Mouse (Mus musculus): ENCODE results near the gene Kif21b. TPM values are rescaled to one million over a fixed set of nuclear protein-coding genes. Genes with fewer than 3 reads are reported as not detected.

The Kif21b gene
- total and polyA plus RNA-seq, 2 experiments from 2014 or later, result 26.8 to 144 TPM

- no peaks in the 10 kb centered on the region for H3K4me1 ChIP-seq (ENCODE audit: insufficient read depth, low read length)
- no peak overlapping the region for H3K9ac ChIP-seq (replicated peaks; ENCODE audit: low read length)
- H3K9me3 ChIP-seq (ENCODE audit: low read length), result no peaks in the 10 kb centered on the region
- no peak for DNase-seq (ENCODE audit: low spot score)
- no peak overlapping the region for H3K4me3 ChIP-seq (ENCODE audit: low read length)
- H3K36me3 ChIP-seq (ENCODE audit: insufficient read depth, low read length), result peaks cover 88% of the 10 kb centered on the region
- no peak for ATAC-seq
- WGBS, result 91% methylated on average over 7 of the region's 7 CpGs
- no peak for TF ChIP-seq CTCF (IDR thresholded peaks at IDR 0.05; ENCODE audit: low read depth)
- no peak overlapping the region for H3K4me2 ChIP-seq (ENCODE audit: low read depth, low read length)
- H3K27me3 ChIP-seq (ENCODE audit: insufficient read depth, low read length), result no peaks in the 10 kb centered on the region
- H3K27ac ChIP-seq, result no peak overlapping the region
Measured at GRCm38 (mm10) chr1:136161333-136161921, 30.2 kb downstream of the Kif21b start.

- no peaks in the 10 kb centered on the region for H3K4me1 ChIP-seq (ENCODE audit: insufficient read depth, low read length)
- H3K4me2 ChIP-seq (ENCODE audit: low read depth, low read length), result no peak overlapping the region
- TF ChIP-seq CTCF (IDR thresholded peaks at IDR 0.05; ENCODE audit: low read depth), result no peak
- no peaks in the 10 kb centered on the region for H3K27me3 ChIP-seq (ENCODE audit: insufficient read depth, low read length)
- no peak overlapping the region for H3K4me3 ChIP-seq (ENCODE audit: low read length)
- DNase-seq (ENCODE audit: low spot score), result peak; percentile 43
- H3K36me3 ChIP-seq (ENCODE audit: insufficient read depth, low read length), result peaks cover 69% of the 10 kb centered on the region
- H3K9ac ChIP-seq (replicated peaks; ENCODE audit: low read length), result no peak overlapping the region
- 22% methylated on average over 2 of the region's 2 CpGs for WGBS
- ATAC-seq, result peak; percentile 45; the same call in 1 of the 2 replicates
- H3K27ac ChIP-seq, result no peak overlapping the region
- no peaks in the 10 kb centered on the region for H3K9me3 ChIP-seq (ENCODE audit: low read length)
Measured at GRCm38 (mm10) chr1:136165436-136165835, 34.2 kb downstream of the Kif21b start.

DNA sequence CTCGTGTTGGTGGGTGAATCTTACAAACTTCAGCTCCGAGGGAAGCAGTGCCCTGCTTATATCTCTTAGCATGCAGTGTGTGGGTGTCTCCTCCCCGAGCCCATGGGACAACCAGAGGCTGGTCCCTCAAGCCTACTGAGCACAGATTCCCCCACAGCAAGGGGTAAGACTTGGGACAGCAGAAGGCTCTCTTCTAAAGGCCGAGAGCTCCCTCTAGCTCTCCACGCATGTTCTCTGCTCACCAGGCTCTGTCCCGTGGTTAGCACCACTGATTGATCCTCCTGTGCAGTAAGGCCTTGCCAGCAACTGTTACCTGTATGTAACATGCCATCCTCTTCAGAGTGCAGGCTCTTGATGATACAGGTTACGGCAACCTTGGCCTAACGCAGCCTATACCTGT, 36.5 kb downstream of the Kif21b start:
- DNase-seq (ENCODE audit: low spot score), result peak; percentile 34
- 65% methylated on average over 8 of the region's 8 CpGs for WGBS
- H3K36me3 ChIP-seq (ENCODE audit: insufficient read depth, low read length), result peaks cover 66% of the 10 kb centered on the region
- no peak overlapping the region for H3K27ac ChIP-seq
- H3K9me3 ChIP-seq (ENCODE audit: low read length), result no peaks in the 10 kb centered on the region
- no peaks in the 10 kb centered on the region for H3K4me1 ChIP-seq (ENCODE audit: insufficient read depth, low read length)
- H3K4me2 ChIP-seq (ENCODE audit: low read depth, low read length), result no peak overlapping the region
- TF ChIP-seq CTCF (IDR thresholded peaks at IDR 0.05; ENCODE audit: low read depth), result peak; percentile 51
- no peak for ATAC-seq
- H3K27me3 ChIP-seq (ENCODE audit: insufficient read depth, low read length), result no peaks in the 10 kb centered on the region
- no peak overlapping the region for H3K4me3 ChIP-seq (ENCODE audit: low read length)
- no peak overlapping the region for H3K9ac ChIP-seq (replicated peaks; ENCODE audit: low read length)

GRCm38 (mm10) chr1:136170109-136170508, 38.9 kb downstream of the Kif21b start:
- Histone ChIP-seq H3K27me3 (ENCODE audit: insufficient read depth, low read length) (no peaks in the 10 kb centered on the region), H3K27ac (no peak overlapping the region), H3K4me3 (ENCODE audit: low read length) (no peak overlapping the region), H3K9me3 (ENCODE audit: low read length) (no peaks in the 10 kb centered on the region), H3K4me1 (ENCODE audit: insufficient read depth, low read length) (peaks cover 7% of the 10 kb centered on the region), H3K9ac (replicated peaks; ENCODE audit: low read length) (no peak overlapping the region), H3K4me2 (ENCODE audit: low read depth, low read length) (no peak overlapping the region), H3K36me3 (ENCODE audit: insufficient read depth, low read length) (peaks cover 54% of the 10 kb centered on the region)
- DNase-seq (ENCODE audit: low spot score), result peak; percentile 92
- peak; percentile 85 for ATAC-seq
- peak; percentile 98 for TF ChIP-seq CTCF (IDR thresholded peaks at IDR 0.05; ENCODE audit: low read depth)
- WGBS, result 9% methylated on average over 5 of the region's 5 CpGs

- H3K36me3 ChIP-seq (ENCODE audit: insufficient read depth, low read length), result peaks cover 69% of the 10 kb centered on the region
- DNase-seq (ENCODE audit: low spot score) (no peak), ATAC-seq (no peak)
- 70% methylated on average over 12 of the region's 12 CpGs for WGBS
- H3K4me1 ChIP-seq (ENCODE audit: insufficient read depth, low read length), result peaks cover 7% of the 10 kb centered on the region
- no peak overlapping the region for H3K9ac ChIP-seq (replicated peaks; ENCODE audit: low read length)
- H3K27me3 ChIP-seq (ENCODE audit: insufficient read depth, low read length), result no peaks in the 10 kb centered on the region
- no peak for TF ChIP-seq CTCF (IDR thresholded peaks at IDR 0.05; ENCODE audit: low read depth)
- no peak overlapping the region for H3K4me2 ChIP-seq (ENCODE audit: low read depth, low read length)
- no peak overlapping the region for H3K27ac ChIP-seq
- no peaks in the 10 kb centered on the region for H3K9me3 ChIP-seq (ENCODE audit: low read length)
- H3K4me3 ChIP-seq (ENCODE audit: low read length), result no peak overlapping the region
Measured at GRCm38 (mm10) chr1:136172696-136173095, 41.5 kb downstream of the Kif21b start.

DNA sequence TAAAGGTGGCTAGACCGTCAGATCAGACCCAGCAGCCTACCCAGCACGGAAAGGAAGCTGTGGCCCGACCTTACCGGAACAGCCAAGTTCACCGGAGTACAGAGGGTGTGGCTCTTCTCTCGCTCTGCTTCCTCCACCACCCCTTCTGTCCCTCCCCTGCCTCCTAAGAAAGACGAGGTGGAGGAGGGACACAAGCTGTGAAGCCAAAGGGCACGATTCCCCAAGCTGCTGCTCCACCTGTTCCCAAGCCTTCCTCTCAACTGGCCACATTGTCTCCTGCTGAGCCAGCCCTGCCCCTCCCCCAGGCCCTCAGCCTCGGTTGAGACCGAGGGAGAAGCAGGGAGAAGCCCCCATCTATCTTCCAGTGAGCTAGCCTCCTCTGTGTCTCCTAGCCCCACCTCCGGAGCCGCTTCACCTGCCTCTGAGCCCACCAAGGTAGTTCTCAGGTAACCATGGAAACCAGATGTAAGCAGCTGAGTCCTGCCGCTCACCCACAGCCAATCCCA, 43.0 kb downstream of the Kif21b start:
- no peak for TF ChIP-seq CTCF (IDR thresholded peaks at IDR 0.05; ENCODE audit: low read depth)
- no peak overlapping the region for H3K4me3 ChIP-seq (ENCODE audit: low read length)
- H3K27ac ChIP-seq, result peak overlapping the region; percentile 22; the same call in 1 of the 2 replicates
- no peaks in the 10 kb centered on the region for H3K27me3 ChIP-seq (ENCODE audit: insufficient read depth, low read length)
- H3K4me2 ChIP-seq (ENCODE audit: low read depth, low read length), result no peak overlapping the region
- 0 out of 2 replicates have a peak overlapping the region, but pooled peaks have one; percentile 33 for H3K9ac ChIP-seq (replicated peaks; ENCODE audit: low read length)
- H3K4me1 ChIP-seq (ENCODE audit: insufficient read depth, low read length), result peaks cover 7% of the 10 kb centered on the region
- no peaks in the 10 kb centered on the region for H3K9me3 ChIP-seq (ENCODE audit: low read length)
- ATAC-seq (peak; percentile 19; the same call in 1 of the 2 replicates), DNase-seq (ENCODE audit: low spot score) (peak; percentile 52)
- WGBS, result 11% methylated on average over 13 of the region's 13 CpGs
- H3K36me3 ChIP-seq (ENCODE audit: insufficient read depth, low read length), result peaks cover 56% of the 10 kb centered on the region

GRCm38 (mm10) chr1:136175183-136175582, 44.0 kb downstream of the Kif21b start:
- Histone ChIP-seq H3K36me3 (ENCODE audit: insufficient read depth, low read length) (peaks cover 50% of the 10 kb centered on the region), H3K27me3 (ENCODE audit: insufficient read depth, low read length) (no peaks in the 10 kb centered on the region), H3K4me2 (ENCODE audit: low read depth, low read length) (no peak overlapping the region), H3K27ac (no peak overlapping the region), H3K9me3 (ENCODE audit: low read length) (no peaks in the 10 kb centered on the region), H3K4me1 (ENCODE audit: insufficient read depth, low read length) (peaks cover 7% of the 10 kb centered on the region), H3K4me3 (ENCODE audit: low read length) (no peak overlapping the region), H3K9ac (replicated peaks; ENCODE audit: low read length) (no peak overlapping the region)
- ATAC-seq (0 out of 2 replicates have a peak, but pooled peaks have one; percentile 28), DNase-seq (ENCODE audit: low spot score) (peak; percentile 74)
- 27% methylated on average over 6 of the region's 6 CpGs for WGBS
- peak; percentile 87 for TF ChIP-seq CTCF (IDR thresholded peaks at IDR 0.05; ENCODE audit: low read depth)

All from hindbrain, postnatal 0 days (tissue).